Mouse (Mus musculus) CH12.LX (cell line): ENCODE measurements around the gene Stard7. TPM values are rescaled to one million over a fixed set of nuclear protein-coding genes. Genes with fewer than 3 reads are reported as not detected.

Source experiments
- DNase-seq: peaks from one replicate; pipeline ENCODE4 v3.0.0-alpha.2; 2013; ENCODE audit errors: extremely low read depth
- H3K27ac ChIP-seq: 2 replicates; pipeline ENCODE4 v1.5.1; 2012; ENCODE audit warnings: low read depth, mild to moderate bottlenecking, control low read depth, moderate library complexity; ENCODE audit not compliant: insufficient read depth
- H3K27me3 ChIP-seq: replicated peaks from 2 replicates; pipeline ENCODE3; 2012; ENCODE audit warnings: inconsistent platforms
- H3K36me3 ChIP-seq, 2 experiments: replicated peaks in 1 of 2; 2 replicates each; pipeline versions ENCODE3 to v1.6.1; 2012; ENCODE audit warnings: inconsistent platforms in 1 of 2, low read length in 1 of 2, mild to moderate bottlenecking in 1 of 2, mixed read lengths in 1 of 2, moderate library complexity in 1 of 2; ENCODE audit not compliant: control insufficient read depth in 1 of 2, insufficient read depth in 1 of 2
- H3K4me1 ChIP-seq, 2 experiments: 2 replicates each; pipeline ENCODE4 v1.6.1; 2012; ENCODE audit warnings: inconsistent platforms in 1 of 2, moderate library complexity in 1 of 2; ENCODE audit not compliant: insufficient read depth in 2 of 2, control insufficient read depth in 1 of 2
- H3K4me2 ChIP-seq: 2 replicates; pipeline ENCODE4 v1.6.1; 2012; ENCODE audit warnings: low read depth, mild to moderate bottlenecking, control low read depth; ENCODE audit not compliant: poor library complexity, insufficient read depth, severe bottlenecking
- H3K4me3 ChIP-seq, 3 experiments: fragments of 150-350 bp in 1 of 3; sonication (generic) in 1 of 3; replicated peaks in 1 of 3; 2 replicates each; pipeline versions ENCODE3 to v1.5.1; 2011 to 2012; ENCODE audit warnings: low read depth in 2 of 3, low read length in 2 of 3, mild to moderate bottlenecking in 2 of 3, moderate library complexity in 2 of 3, control low read depth in 1 of 3, improper control_type of control experiment in 1 of 3, inconsistent platforms in 1 of 3, mixed read lengths in 1 of 3; ENCODE audit not compliant: poor library complexity in 1 of 3
- H3K79me2 ChIP-seq: replicated peaks from 2 replicates; pipeline ENCODE4 v1.6.1; 2012; ENCODE audit warnings: mild to moderate bottlenecking, moderate library complexity; ENCODE audit not compliant: control insufficient read depth, poor library complexity, insufficient read depth, severe bottlenecking; ENCODE audit errors: extremely low read depth
- H3K9ac ChIP-seq: 2 replicates; pipeline ENCODE4 v1.6.1; 2012; ENCODE audit warnings: low read depth, mild to moderate bottlenecking, control low read depth, moderate library complexity; ENCODE audit not compliant: insufficient read depth
- H3K9me3 ChIP-seq: replicated peaks from 2 replicates; pipeline ENCODE3; 2012; ENCODE audit warnings: low read length, inconsistent platforms, mixed read lengths
- CHD1 ChIP-seq: IDR thresholded peaks from 2 replicates; pipeline ENCODE4 v1.6.1; 2012; ENCODE audit warnings: low read depth, low read length, improper control_type of control experiment, inconsistent platforms
- CHD2 ChIP-seq: IDR thresholded peaks from 2 replicates; pipeline ENCODE4 v1.6.1; 2011; ENCODE audit warnings: low read length, improper control_type of control experiment
- E2F4 ChIP-seq: IDR thresholded peaks from 2 replicates; pipeline ENCODE4 v1.6.1; 2011; ENCODE audit warnings: low read depth, low read length, improper control_type of control experiment; ENCODE audit not compliant: insufficient replicate concordance
- GABPA ChIP-seq: IDR thresholded peaks from 2 replicates; pipeline ENCODE4 v1.6.1; 2012; ENCODE audit warnings: low read depth, low read length, improper control_type of control experiment, inconsistent platforms; ENCODE audit not compliant: insufficient replicate concordance
- IRF4 ChIP-seq: IDR thresholded peaks from 2 replicates; pipeline ENCODE4 v1.6.1; 2014; ENCODE audit warnings: low read depth, mild to moderate bottlenecking, inconsistent platforms, low read length, improper control_type of control experiment
- JUN ChIP-seq: IDR thresholded peaks from 2 replicates; pipeline ENCODE4 v1.6.1; 2011; ENCODE audit warnings: low read depth, mild to moderate bottlenecking, low read length, improper control_type of control experiment, moderate library complexity; ENCODE audit not compliant: insufficient read depth
- JUND ChIP-seq: conservative IDR thresholded peaks from 2 replicates; pipeline ENCODE4 v1.6.1; 2011; ENCODE audit warnings: low read depth, low read length, improper control_type of control experiment
- MAFK ChIP-seq: IDR thresholded peaks from 2 replicates; pipeline ENCODE4 v1.6.1; 2011; ENCODE audit warnings: low read length, improper control_type of control experiment; ENCODE audit not compliant: insufficient replicate concordance
- MXI1 ChIP-seq: IDR thresholded peaks from 2 replicates; pipeline ENCODE4 v1.6.1; 2011; ENCODE audit warnings: mild to moderate bottlenecking, low read depth, low read length, improper control_type of control experiment
- PAX5 ChIP-seq: IDR thresholded peaks from 2 replicates; pipeline ENCODE4 v1.6.1; 2012; ENCODE audit warnings: low read length, inconsistent platforms, mixed read lengths
- POLR2AphosphoS2 ChIP-seq: IDR thresholded peaks from 2 replicates; pipeline ENCODE4 v1.6.1; 2011; ENCODE audit warnings: low read depth, low read length, improper control_type of control experiment
- RAD21 ChIP-seq: IDR thresholded peaks from 2 replicates; pipeline ENCODE4 v1.6.1; 2011; ENCODE audit warnings: low read depth, mild to moderate bottlenecking, low read length, improper control_type of control experiment, moderate library complexity
- SIN3A ChIP-seq: IDR thresholded peaks from 2 replicates; pipeline ENCODE4 v1.6.1; 2012; ENCODE audit warnings: low read length, improper control_type of control experiment, inconsistent platforms
- TBP ChIP-seq: conservative IDR thresholded peaks from 2 replicates; pipeline ENCODE4 v1.6.1; 2011; ENCODE audit warnings: low read depth, low read length, improper control_type of control experiment
- TCF12 ChIP-seq: IDR thresholded peaks from 2 replicates; pipeline ENCODE4 v1.6.1; 2014; ENCODE audit warnings: low read depth, mild to moderate bottlenecking, inconsistent platforms, low read length, improper control_type of control experiment
- ZKSCAN1 ChIP-seq: IDR thresholded peaks from 2 replicates; pipeline ENCODE4 v1.6.1; 2012; ENCODE audit warnings: low read depth, inconsistent platforms, low read length, improper control_type of control experiment, borderline replicate concordance
- ZMIZ1 ChIP-seq: IDR thresholded peaks from 2 replicates; pipeline ENCODE4 v1.6.1; 2012; ENCODE audit warnings: low read depth, mild to moderate bottlenecking, inconsistent platforms, low read length, improper control_type of control experiment
- dilution Hi-C: fragments of 300-500 bp; cut with MboI; formaldehyde crosslinking; loops from 2 replicates; pipeline ENCODE4 v1.14.3; 2020; ENCODE audit warnings: low sequenced_read_pairs; ENCODE audit not compliant: extremely low pct_unique_long_range_greater_than_20kb, extremely low pct_ligation_motif_present
- in situ Hi-C: fragments of 300-500 bp; cut with MboI; formaldehyde crosslinking; loops from 3 replicates; pipeline ENCODE4 v1.14.3; 2019; ENCODE audit warnings: low sequenced_read_pairs, low pct_ligation_motif_present, low pct_unique_long_range_greater_than_20kb, mixed read lengths
- polyA plus RNA-seq: library from polyadenylated mRNA; unstranded; fragments of >175 nt; gene quantifications from 2 replicates; pipeline ENCODE4 v1.2.1, GENCODE M21; 2012; ENCODE audit warnings: low read depth; ENCODE audit not compliant: insufficient read length
- total RNA-seq, 2 experiments: library from RNA; depleted of rRNA; stranded (reverse); fragments of 300-350 nt in 1 of 2; fragments of >200 nt in 1 of 2; gene quantifications; 2 replicates each; pipeline ENCODE4 v1.2.3; 2012 to 2014

The Stard7 gene
- total and polyA plus RNA-seq, 3 experiments = 69.0 to 122 (median 80.6) TPM

DNA sequence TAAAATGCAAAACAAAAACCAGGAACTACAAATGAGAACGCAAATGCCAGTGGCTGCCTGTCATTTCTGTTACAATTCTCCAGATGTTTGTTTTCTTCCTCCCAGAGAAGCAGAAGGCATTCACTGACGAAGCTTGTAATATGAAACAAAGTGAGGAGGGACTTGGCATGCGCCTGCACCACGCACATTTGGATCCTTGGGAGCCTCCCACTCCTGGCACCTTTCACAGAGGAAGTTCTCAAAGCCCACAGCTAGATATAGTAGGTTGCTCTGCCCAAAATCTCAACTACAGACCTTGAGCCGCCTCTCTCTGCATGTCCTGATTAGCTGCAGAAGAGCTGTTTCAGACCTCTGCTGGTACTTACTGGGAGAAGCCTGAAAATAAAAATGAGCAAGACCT lies 10.7 kb upstream of the Stard7 start:
- in situ Hi-C loops = no loop called here
- no peak for TF ChIP-seq GABPA
- no peak for TF ChIP-seq RAD21
- TF ChIP-seq ZMIZ1 = no peak
- no peak for TF ChIP-seq IRF4
- TF ChIP-seq JUND = no peak
- no peak for TF ChIP-seq MXI1
- no peak for TF ChIP-seq CHD2
- no peak for TF ChIP-seq E2F4
- no peak for TF ChIP-seq ZKSCAN1
- no peak for TF ChIP-seq TBP
- no peak for TF ChIP-seq JUN
- TF ChIP-seq TCF12 = no peak
- TF ChIP-seq SIN3A = no peak
- TF ChIP-seq MAFK = no peak
- no peak for TF ChIP-seq POLR2AphosphoS2
- TF ChIP-seq CHD1 = no peak
- no peak for DNase-seq
- Histone ChIP-seq H3K4me1 (no peaks in the 10 kb centered on the region), H3K4me3 (no peak overlapping the region), H3K4me2 (no peak overlapping the region), H3K79me2 (no peaks in the 10 kb centered on the region), H3K27me3 (no peaks in the 10 kb centered on the region), H3K36me3 (peaks cover 35 to 59% of the 10 kb centered on the region in 2 experiments), H3K9ac (no peak overlapping the region), H3K27ac (no peak overlapping the region), H3K9me3 (no peaks in the 10 kb centered on the region)
- dilution Hi-C loops = no loop called here

DNA sequence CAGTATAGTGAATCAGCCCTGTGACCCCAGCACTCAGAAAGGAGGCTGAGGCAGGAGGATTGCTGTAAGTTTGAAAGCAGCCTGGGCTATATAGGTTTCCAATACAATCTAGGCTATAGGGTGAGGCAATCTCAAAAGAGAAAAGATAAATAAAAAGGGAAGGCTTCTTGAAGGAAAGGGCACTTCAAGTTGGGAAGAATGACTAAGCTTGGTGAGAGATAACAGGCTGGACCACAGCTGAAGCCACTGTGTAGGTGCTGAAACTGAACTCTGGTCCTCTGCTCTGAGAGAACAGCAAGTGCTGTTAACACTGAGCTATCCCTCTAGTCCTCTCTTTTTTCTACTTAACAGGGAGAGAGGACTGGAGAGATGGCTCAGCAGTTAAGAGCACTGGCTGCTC lies 7.5 kb upstream of the Stard7 start:
- in situ Hi-C loops = no loop called here

More for the DNA sequence above, 7.5 kb upstream of the Stard7 start:
- TF ChIP-seq PAX5 = no peak
- no peak for DNase-seq
- H3K27ac ChIP-seq = no peak overlapping the region
- H3K9me3 ChIP-seq = no peaks in the 10 kb centered on the region
- dilution Hi-C loops = no loop called here
- no peaks in the 10 kb centered on the region for H3K79me2 ChIP-seq
- no peak overlapping the region for H3K4me2 ChIP-seq
- no peaks in the 10 kb centered on the region for H3K4me1 ChIP-seq
- no peak overlapping the region for H3K9ac ChIP-seq
- no peak overlapping the region for H3K4me3 ChIP-seq
- H3K27me3 ChIP-seq = no peaks in the 10 kb centered on the region
- peaks cover 20 to 35% of the 10 kb centered on the region in 2 experiments for H3K36me3 ChIP-seq
